Mouse (Mus musculus): ENCODE data around the gene Lrrc36.

DNA sequence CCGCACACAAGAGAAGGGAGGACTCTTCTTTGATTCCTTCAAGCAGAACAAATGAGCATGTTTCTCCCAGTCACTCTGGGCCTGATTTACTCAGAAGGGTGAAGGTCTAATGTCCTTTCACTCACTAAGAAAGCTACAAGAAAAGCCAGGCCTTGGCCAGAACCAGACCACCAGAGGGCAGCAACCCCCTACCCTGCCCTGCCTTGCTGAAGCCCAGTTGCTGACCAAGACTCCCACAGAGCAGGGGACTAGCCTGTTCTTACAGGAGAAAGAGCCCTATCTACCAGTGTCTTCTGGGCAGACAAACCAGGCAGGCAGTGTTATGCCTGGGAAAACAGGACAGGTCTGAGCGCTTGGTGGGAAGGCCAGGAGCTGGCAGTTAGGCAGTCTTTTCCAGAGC, 71.0 kb downstream of the Lrrc36 start:
- TF ChIP-seq HCFC1 (IDR thresholded peaks at IDR 0.05; ENCODE audit: borderline replicate concordance, insufficient read depth, low read length) (no peak), ZNF384 (IDR thresholded peaks at IDR 0.05; ENCODE audit: low read depth, low read length) (no peak), ZC3H11A (IDR thresholded peaks at IDR 0.05; ENCODE audit: borderline replicate concordance, low read depth, low read length) (peak; percentile 62; the same call in 1 of the 2 replicates), MAFK (IDR thresholded peaks at IDR 0.05; ENCODE audit: insufficient read depth, low read depth, low read length) (no peak), CHD2 (IDR thresholded peaks at IDR 0.05; ENCODE audit: low read depth, low read length) (no peak)

Measured in ES-E14 (cell line).